Mouse (Mus musculus) heart, postnatal 10 days (tissue): ENCODE data around the gene Gatb. TPM values are rescaled to one million over a fixed set of nuclear protein-coding genes. Genes with fewer than 3 reads are reported as not detected.

Experiments used
- DNase-seq, 2 experiments: peaks; one replicate each; pipeline ENCODE4 v3.0.0; 2021
- intact Hi-C: fragments of 180-260 bp; cut with DNase I; formaldehyde crosslinking; loops from one replicate; pipeline ENCODE4 v1.15.1; 2025
- total RNA-seq, 2 experiments: library from RNA; stranded (reverse); gene quantifications; 2 replicates each; pipeline ENCODE4 v1.2.3; 2021

Gene Gatb
- total RNA-seq, 2 experiments from 2014 or later, result 25.4 to 27.8 TPM

DNA sequence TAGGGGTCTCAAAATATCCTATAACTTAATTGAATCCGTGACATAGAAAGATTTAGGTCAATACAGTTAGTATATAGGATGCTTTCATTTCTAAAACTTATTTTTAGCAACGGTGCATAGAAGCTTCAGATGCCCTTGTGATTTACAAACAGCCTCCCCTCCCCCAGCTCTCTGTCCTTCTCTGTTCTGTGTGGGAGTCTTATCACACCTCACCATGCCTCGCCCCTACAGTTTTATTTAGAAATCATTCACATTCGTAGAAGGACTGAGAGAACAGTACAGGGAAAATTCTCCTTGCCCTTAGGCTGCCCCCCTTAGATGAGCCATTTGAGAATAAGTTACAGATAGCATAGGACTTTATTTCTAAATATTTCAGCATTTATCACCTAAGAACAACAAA is 18.1 kb downstream of the Gatb start:
- peak in 1 of 2 experiments; percentile 43 for DNase-seq
- intact Hi-C loops, result no loop called here

DNA sequence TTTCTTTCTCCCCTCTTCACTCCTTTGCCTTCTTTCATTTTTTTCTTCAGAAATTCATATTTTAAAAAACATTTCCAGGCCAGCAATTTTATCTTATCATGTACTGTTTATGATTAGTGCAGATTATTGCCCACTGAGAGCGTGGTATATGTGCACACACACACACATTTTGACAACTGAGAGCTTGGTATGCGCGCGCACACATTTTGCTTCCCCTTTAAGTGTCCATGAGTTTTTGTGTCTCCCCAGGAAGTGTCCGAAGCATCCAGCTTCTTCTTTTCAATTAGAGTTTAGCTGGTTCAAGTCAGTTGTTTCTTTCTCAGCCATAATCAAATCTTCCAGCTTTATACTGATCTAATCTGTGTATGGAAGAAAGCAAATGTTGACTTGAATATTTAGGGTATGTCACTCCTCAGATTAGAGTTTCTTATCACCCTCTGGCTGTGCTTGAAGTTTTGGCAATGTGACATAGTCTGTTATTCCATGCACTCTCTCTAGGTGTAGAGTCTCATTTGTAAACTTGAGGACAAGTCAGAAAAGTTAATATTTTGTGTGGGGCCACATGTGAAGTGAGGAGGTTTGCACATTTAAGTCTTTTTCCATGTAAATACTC is 18.8 kb downstream of the Gatb start:
- intact Hi-C loops, result no loop called here
- DNase-seq, result no peak

DNA sequence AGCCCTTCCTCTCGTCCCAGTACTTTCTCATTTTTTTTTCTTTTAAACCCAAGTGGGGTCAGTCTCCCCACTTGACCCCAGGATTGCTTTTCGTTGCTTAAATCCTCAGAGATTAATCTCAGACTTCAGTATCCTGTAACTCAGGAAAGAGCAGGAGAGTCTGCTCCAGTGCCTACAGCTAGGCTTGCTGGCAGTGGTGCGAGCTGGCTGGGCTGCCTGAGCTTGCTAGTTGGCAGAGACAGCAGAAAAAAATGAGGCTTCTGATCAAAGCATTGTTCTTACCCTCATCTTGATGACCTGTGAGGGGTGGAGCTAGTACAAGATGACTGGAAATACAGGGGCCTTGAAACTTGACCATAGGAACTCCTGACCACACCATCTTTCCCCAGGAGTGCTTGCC is 20.5 kb downstream of the Gatb start:
- no peak for DNase-seq
- intact Hi-C loops, result no loop called here

DNA sequence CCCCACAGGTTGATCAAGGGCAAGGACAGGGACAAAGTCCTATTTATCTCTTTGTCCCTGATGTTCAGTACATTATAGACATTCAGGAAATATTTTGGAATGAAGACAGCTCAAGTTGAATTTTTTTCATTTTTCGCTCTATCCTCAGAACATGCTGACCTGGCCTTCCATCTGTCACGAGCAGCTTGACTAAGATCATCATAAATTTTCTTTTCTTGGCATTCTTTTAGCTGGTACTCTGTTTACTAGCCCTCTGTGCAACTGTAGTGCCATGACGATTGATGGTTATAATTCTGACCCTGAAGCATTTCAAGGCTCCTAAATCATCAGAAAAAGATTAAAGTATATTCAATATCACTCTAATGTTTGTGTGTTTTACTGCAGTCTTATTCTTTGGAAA is 25.6 kb downstream of the Gatb start:
- intact Hi-C loops, result no loop called here
- no peak for DNase-seq

DNA sequence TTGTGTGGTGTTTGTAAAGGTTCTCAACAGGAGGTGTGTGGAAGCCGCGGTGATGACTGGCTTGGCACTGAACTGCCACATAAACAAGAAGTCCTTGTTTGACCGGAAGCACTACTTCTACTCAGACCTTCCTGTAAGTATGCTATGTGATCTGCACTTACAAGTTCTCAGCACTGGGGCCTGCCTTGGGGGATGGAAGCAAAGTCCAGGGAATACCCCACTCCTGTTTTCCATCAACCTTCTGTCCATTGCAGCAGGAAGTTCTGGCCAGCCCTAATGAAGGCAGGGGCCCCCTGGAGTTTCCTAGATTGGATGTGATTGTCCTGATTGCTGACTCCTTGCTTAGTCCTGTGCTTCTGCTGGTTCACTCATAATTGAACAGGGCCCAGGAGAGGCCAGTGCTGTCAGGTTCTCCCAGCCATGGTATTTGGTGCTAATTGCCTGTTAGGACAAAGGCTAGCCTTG is 28.0 kb downstream of the Gatb start:
- intact Hi-C loops, result no loop called here
- no peak for DNase-seq

DNA sequence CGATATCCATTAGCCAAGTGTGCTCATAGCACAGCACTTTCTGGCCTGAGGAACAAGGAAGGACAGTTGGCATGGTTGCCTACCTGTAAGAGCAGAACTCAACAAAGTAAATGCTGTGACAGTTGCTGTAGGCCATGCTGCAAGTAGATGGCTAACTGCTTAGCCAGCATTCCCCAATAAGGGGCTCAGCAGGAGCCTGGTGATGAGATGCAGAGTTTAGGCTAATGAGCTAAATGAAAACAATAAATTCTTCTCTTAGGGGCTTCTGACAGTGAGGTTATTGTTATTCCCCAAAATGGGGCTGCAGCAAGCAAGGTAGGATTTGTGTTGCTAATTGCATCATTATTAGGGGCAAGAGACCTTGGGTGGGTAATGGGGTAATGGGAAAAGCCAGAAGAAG is 29.9 kb downstream of the Gatb start:
- no peak for DNase-seq
- intact Hi-C loops, result no loop called here

DNA sequence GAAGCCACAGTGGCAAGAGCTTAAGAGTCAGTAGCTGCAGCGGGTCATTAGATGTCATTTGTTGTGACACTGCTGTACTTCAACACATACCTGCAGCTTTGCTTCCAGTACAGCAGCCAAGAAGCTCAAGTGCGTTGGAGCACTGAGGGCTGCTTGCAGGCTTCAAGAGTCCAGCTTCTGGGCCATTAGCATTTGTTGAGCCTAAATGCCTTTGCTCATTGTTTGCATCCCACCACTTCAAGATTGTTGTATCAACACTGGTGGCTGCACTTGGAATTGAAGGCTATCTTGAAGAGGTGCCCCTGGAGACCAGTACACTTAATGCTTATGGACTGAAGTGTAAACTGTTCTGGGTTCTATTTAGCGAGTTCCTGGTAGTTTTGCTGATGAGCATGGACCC is 33.0 kb downstream of the Gatb start:
- intact Hi-C loops, result no loop called here
- no peak for DNase-seq

DNA sequence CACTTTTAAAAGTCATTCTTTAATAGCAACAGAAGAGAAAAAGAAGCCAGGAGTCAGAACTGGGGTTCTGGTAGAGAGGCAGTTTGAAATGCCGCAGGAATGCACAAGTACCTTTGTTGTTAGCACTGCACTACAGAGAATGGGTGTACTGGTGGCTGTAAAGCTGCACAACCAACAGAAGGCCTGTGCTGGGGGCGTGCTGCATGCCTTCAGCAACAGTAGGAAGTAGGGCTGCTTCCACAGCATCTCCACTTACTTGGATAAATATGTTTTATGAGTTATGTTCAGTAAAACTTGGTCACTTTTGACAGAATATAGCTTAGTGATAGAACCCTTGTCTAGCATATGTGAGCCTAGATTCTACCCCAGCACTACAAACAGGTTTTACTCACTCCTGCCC is 33.8 kb downstream of the Gatb start:
- intact Hi-C loops, result no loop called here
- no peak for DNase-seq

DNA sequence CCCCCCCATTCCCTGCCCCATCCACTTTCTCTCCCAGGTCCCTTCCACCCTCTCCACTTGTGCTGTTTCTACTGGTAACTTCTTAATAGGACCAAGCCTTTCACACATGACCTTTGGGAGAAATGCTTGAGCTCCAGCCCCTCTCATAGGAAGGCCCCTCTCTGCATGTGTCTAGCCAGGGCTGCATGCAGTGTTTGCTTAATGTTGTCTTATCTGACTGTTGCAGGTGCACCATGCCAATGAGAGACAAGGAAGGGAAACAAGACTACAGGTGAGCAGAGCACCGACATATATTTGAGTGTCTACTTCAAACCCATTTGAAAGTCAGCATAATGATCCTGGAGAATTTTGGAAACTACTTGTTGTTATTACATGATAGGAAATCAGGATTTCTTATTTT is 42.5 kb downstream of the Gatb start:
- intact Hi-C loops, result no loop called here

DNA sequence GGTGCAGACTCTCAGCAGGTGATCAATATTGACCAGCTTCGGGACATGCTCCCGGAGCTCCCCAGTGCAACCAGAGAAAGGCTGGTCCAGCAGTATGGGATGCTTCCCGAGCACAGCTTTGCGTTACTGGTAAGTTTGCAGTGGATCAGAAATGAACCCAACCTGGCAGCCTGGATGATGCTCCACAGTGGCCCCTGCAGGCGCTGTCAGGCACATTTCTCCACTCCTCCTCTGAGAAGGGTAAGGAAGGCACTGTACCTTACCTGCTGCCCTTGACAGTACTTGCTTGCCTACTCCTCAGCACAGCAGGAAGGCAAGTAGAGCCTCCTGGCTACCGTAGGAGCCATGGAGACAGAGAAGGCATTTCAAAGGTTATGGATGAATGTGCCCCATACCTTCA is 45.0 kb downstream of the Gatb start:
- no peak for DNase-seq
- intact Hi-C loops, result no loop called here

More for the DNA sequence above, 42.5 kb downstream of the Gatb start:
- DNase-seq, result no peak

DNA sequence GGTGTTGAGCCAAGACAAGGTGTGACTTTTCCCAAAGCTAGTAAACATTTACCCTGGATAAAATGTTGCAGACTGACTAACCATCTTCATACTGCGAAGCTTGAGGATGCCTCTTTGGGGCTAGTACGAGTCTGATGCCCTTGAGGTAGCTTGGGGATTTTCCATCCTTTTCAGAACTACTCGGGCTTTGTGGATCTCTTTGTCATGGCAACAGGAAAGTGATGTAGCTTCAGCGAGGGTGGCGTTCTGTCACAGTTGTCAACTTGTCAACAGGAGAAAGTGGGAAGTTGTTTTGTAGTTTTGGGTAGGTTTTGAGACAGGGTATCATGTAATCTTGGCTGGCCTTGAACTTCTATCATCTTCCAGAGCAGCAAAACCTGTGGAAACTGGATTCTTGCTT is 45.4 kb downstream of the Gatb start:
- intact Hi-C loops, result no loop called here
- DNase-seq, result no peak

DNA sequence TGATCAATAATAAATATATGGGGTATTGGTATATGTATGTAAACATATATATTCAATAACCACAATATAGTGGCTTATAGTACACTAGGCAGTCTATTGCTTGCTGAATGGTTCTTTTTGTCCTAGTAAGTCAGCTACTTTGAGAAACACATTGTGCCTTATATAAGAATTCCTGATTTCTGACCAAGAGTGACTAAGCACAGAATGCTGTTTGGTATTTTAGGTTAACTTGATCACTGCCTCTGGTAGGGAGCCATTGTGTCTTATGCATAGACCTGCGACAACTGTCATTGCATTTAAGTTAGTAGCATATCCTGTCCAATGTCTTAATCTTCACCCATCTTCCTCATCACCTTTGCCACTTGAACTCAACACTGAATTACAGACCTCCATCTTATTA is 45.8 kb downstream of the Gatb start:
- intact Hi-C loops, result no loop called here
- no peak for DNase-seq

DNA sequence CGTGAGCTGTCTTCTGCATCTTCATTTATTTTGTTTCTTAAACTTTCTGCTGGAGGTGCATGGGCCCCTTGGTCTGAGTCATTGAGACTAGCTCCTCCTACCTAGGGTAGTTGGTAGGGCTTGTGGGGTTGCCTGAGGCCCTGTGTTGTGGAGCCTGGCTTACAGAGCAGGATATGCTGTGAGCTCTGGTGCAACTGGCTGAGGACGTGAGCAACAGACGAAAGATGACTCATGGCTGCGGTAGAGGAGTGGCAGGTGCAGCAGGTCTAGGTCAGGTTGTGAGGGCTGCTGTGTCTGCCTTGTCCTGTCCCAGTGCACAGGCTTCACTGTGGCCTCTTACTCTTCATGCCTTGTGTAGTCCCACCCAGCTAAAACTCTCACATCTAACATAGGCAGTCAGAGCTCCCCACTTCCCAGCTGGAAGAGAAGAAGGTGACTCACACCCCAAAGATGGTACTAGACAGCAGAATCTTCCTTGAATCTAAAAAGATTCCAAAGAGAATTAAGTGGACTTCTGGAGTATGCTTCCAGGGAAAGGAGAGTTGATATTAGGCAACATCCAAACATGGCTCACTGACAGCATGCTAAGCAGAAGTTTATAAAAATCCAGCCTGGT is 56.1 kb downstream of the Gatb start:
- intact Hi-C loops, result no loop called here
- no peak for DNase-seq

DNA sequence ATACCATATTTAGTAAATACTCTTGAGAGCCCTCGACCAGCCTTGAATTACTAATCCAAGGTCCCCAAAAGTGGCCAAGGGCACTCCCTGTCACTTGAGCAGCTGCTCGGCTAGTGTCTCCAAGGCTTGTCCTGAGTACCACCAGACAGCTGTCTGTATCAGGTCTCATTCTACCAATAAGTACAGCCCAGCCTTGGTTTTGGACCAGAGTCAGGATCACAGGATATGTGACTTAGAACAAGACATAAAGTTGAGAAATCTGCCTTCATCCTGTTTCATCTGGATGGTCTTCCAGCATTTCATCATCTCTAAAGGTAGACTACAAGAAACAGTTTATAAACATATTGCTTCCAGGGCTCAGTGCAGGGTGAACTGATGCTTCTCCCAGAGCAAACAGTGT is 59.8 kb downstream of the Gatb start:
- intact Hi-C loops, result no loop called here
- no peak for DNase-seq

DNA sequence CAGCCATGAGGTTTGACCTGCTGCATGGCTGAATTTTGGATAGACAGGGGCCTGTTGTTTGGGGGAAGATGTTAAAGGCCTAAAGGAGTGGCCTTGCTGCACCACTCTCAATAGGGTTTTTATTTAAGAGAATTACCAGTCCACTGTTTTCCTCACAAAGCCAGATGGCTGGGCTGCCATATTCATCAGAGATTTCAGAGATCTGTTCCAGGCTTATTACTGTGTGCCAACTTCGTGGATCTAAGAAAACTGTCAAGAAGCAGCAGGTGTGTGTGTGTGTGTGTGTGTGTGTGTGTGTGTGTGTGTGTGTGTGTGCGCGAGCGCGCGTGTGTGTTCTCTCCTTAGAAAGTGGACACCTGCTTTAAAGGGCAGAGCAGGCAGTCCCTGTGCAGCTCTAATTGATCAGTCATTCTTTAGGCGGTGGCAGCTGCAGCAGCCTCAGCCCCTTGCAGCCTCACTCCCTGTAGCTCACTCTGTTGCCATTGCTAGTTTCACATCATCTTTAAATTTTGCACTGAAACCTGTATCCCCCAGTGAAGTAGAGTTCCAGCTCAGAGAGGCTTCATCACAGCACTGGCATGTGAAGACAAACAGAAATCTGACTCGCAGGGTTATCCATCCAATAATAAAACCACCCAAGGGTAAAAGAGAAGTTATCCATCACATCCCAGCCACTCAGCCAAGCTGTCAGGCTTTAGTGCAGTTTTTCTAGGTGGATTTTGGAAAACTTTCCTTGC is 60.6 kb downstream of the Gatb start:
- no peak for DNase-seq
- intact Hi-C loops, result no loop called here

DNA sequence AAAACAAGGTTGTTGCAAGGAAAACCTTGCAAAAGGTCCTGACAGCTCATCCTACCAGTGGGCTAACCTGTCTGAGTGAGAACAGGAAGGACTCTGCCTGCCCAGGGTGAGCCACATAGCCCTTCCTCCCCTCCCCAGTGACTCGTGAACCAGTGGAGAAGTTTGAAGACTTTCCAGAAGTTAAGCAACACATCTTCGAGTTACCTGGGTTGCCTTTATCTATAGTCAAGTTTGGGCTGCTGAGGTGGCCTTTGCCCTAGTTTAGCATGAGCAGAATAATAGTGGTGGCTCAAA is 61.2 kb downstream of the Gatb start:
- DNase-seq, result no peak
- intact Hi-C loops, result no loop called here

DNA sequence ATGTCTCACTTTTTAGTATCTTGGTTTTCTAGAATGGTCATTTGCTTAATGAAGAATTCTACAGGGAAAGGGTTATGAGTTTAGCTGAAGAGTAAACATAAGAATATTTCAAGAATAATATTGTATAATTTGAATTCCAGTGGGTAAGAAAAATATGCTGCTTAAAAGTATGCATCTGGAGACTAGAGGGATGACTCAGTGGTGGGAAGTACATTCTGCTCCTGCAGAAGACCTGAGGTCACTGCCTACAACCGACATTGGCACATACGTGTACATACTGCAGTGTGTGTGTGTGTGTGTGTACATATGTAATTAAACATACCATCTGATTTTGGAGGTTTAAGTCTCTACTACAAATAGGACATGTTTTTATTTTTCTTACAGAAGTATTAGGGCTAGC is 61.7 kb downstream of the Gatb start:
- intact Hi-C loops, result no loop called here

DNA sequence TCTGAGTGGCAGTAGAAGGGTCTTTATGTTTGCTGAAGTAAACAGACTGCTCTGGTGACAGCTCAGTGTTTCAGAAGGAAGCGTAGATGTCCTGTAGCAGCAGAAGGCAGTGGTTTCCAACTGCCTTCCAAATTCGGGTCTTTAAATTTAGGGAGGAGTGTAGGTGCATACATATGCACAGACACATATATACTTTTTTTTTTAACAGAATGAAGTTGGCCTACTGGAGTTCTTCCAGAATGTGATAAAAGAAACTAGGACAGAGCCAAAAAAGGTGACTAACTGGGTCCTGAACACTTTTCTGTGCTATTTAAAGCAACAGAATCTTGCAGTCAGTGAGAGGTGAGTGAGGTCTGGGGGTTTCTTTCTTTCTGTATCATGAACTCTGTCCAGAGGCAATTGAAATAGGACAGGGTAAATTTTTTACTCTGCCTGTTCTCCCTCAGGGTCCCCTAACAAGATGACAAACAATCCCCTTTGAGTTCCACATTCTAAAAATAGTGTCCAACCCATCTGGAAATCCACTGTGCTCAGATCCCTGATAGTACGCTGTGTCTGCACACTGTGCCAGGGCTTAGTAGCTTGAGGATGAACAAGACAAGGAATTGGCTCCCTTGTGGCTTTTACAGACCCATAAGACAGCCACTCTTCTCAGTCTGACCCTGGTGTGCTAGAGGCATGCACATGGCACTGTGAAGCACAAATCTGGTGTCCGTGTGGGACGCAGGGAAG is 63.0 kb downstream of the Gatb start:
- intact Hi-C loops, result no loop called here
- DNase-seq, result peak; percentile 23 to 36

More for the DNA sequence above, 61.7 kb downstream of the Gatb start:
- DNase-seq, result no peak

DNA sequence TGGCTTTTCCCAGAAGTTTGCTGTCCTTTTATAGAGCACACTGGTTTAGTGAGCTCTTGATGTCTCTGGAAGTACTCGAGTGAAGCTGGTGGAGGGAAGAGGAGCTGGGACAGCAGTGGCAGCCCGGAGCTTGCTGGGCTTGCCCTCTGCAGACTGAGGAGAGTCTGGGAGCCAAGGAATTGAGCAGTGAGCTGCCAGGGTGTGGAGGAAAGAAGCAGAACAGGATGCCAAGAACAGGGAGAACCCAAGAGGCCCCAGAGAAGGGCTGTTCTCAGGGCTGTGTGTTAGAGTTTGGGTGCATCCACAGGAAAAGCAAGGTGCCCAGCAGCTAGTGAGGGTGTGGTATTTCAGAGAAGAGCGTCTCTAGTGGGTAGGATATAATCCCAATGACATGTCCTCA is 67.8 kb downstream of the Gatb start:
- DNase-seq, result no peak
- intact Hi-C loops, result no loop called here

DNA sequence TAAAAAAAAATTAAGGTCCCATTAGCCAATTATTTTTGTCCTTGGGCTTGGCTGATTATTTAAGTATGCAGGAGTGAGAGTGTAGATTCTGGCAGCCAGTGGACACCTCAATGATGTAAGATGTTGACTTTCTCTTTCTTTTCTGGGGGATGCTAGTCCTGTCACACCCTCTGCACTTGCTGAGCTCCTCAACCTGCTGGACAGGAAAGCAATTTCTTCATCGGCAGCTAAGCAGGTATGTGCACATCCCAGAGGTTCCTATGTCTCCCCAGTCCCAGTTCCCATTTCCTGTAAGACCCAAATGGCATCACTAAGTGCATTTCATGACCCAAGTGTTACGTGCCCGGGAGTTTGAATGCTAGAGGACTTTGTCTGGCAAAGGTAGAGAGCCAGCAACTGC is 70.9 kb downstream of the Gatb start:
- DNase-seq, result no peak
- intact Hi-C loops, result no loop called here

DNA sequence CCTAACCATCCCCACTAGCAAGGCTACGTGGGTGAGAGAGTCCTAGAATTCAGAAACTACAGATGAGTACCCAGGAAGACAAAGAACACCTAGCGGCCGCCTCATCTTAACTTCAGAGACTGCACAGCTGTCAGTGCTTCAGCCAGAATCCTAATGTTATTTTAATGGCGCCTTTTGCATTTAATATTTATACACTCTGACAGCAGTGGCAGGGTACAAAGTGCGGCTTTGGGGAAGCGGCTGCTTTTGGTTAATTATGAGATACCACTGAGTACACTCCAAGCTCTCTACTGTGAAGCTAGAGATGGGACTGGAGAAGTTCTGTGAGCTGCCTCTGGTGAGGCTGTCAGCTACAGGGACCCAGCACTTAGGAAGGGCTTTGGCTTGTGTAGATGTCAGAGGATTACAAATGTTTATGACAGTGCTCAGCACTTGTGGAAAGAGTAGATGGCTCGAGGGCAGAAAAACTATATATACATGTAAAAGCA is 71.6 kb downstream of the Gatb start:
- intact Hi-C loops, result no loop called here
- no peak for DNase-seq

DNA sequence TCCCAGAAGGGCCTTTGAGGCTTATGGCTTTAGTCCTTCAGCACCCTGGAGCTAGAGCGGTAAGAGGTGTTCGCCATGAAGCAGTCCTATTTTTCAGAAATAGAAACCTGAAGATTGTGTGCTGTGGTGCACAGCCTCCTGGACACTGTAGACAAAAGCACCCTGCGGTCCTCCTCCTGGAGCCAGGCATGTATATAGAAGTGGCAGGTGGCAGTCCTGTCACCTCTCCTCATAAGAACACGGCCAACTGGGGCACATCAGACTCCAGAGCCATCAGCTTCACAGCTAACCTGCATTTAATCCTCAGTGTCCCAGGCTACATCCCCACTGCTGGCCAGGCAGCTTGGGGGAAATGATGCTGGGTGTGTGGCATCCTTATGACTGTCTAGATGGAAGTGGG is 75.3 kb downstream of the Gatb start:
- intact Hi-C loops, result no loop called here
- no peak for DNase-seq
